Mouse (Mus musculus): ENCODE measurements around the gene Adcy1. TPM values are rescaled to one million over a fixed set of nuclear protein-coding genes. Genes with fewer than 3 reads are reported as not detected.

Gene Adcy1
- polyA plus RNA-seq, 1 experiment from 2014 or later, result 2.2 TPM

- Histone ChIP-seq H3K27ac (ENCODE audit: low read depth, low read length) (no peak overlapping the region), H3K9ac (ENCODE audit: low read length) (no peak overlapping the region), H3K4me1 (ENCODE audit: control insufficient read depth, insufficient read depth, low read length) (peaks cover 5% of the 10 kb centered on the region; the same call in 1 of the 2 replicates), H3K27me3 (ENCODE audit: control insufficient read depth, insufficient read depth, low read length) (peaks cover 6% of the 10 kb centered on the region), H3K4me3 (ENCODE audit: low read depth, low read length) (no peak overlapping the region), H3K36me3 (ENCODE audit: control insufficient read depth, insufficient read depth, low read length) (no peaks in the 10 kb centered on the region), H3K4me2 (no peak overlapping the region), H3K9me3 (ENCODE audit: control insufficient read depth, low read length) (no peaks in the 10 kb centered on the region)
- WGBS, result 88% methylated on average over 4 of the region's 4 CpGs
- no peak for ATAC-seq (ENCODE audit: low FRiP score)
- DNase-seq (ENCODE audit: low spot score, missing footprints), result no peak
These were observed 9.6 kb upstream of the Adcy1 start for GRCm38 (mm10) chr11:7053710-7054109.

GRCm38 (mm10) chr11:7054662-7055265 is 8.5 kb upstream of the Adcy1 start:
- Histone ChIP-seq H3K27me3 (ENCODE audit: control insufficient read depth, insufficient read depth, low read length) (peaks cover 6% of the 10 kb centered on the region), H3K4me1 (ENCODE audit: control insufficient read depth, insufficient read depth, low read length) (peaks cover 5% of the 10 kb centered on the region; the same call in 1 of the 2 replicates)
- WGBS, result 86% methylated on average over 6 of the region's 6 CpGs

GRCm38 (mm10) chr11:7055455-7056017 is 7.8 kb upstream of the Adcy1 start:
- no peak overlapping the region for H3K4me3 ChIP-seq (ENCODE audit: low read depth, low read length)
- ATAC-seq (ENCODE audit: low FRiP score), result peak; percentile 62; the same call in 1 of the 2 replicates
- H3K27me3 ChIP-seq (ENCODE audit: control insufficient read depth, insufficient read depth, low read length), result peaks cover 6% of the 10 kb centered on the region

More at GRCm38 (mm10) chr11:7054662-7055265, 8.5 kb upstream of the Adcy1 start:
- Histone ChIP-seq H3K9ac (ENCODE audit: low read length) (no peak overlapping the region), H3K4me3 (ENCODE audit: low read depth, low read length) (no peak overlapping the region), H3K9me3 (ENCODE audit: control insufficient read depth, low read length) (no peaks in the 10 kb centered on the region), H3K36me3 (ENCODE audit: control insufficient read depth, insufficient read depth, low read length) (no peaks in the 10 kb centered on the region), H3K4me2 (no peak overlapping the region), H3K27ac (ENCODE audit: low read depth, low read length) (no peak overlapping the region)
- DNase-seq (ENCODE audit: low spot score, missing footprints), result no peak
- ATAC-seq (ENCODE audit: low FRiP score), result no peak

GRCm38 (mm10) chr11:7056121-7056520 is 7.2 kb upstream of the Adcy1 start:
- DNase-seq (ENCODE audit: low spot score, missing footprints) (no peak), ATAC-seq (ENCODE audit: low FRiP score) (no peak)
- H3K27me3 ChIP-seq (ENCODE audit: control insufficient read depth, insufficient read depth, low read length), result peaks cover 9% of the 10 kb centered on the region
- peak overlapping the region; percentile 2; the same call in 1 of the 2 replicates for H3K4me2 ChIP-seq
- no peaks in the 10 kb centered on the region for H3K9me3 ChIP-seq (ENCODE audit: control insufficient read depth, low read length)
- 13% methylated on average over 11 of the region's 11 CpGs for WGBS
- no peak overlapping the region for H3K27ac ChIP-seq (ENCODE audit: low read depth, low read length)
- H3K4me3 ChIP-seq (ENCODE audit: low read depth, low read length), result no peak overlapping the region
- H3K36me3 ChIP-seq (ENCODE audit: control insufficient read depth, insufficient read depth, low read length), result no peaks in the 10 kb centered on the region
- H3K9ac ChIP-seq (ENCODE audit: low read length), result no peak overlapping the region
- peaks cover 5% of the 10 kb centered on the region; the same call in 1 of the 2 replicates for H3K4me1 ChIP-seq (ENCODE audit: control insufficient read depth, insufficient read depth, low read length)

More at GRCm38 (mm10) chr11:7055455-7056017, 7.8 kb upstream of the Adcy1 start:
- H3K9me3 ChIP-seq (ENCODE audit: control insufficient read depth, low read length), result no peaks in the 10 kb centered on the region
- no peak overlapping the region for H3K4me2 ChIP-seq
- 18% methylated on average over 14 of the region's 14 CpGs for whole genome bisulfite sequencing
- H3K36me3 ChIP-seq (ENCODE audit: control insufficient read depth, insufficient read depth, low read length), result no peaks in the 10 kb centered on the region
- H3K27ac ChIP-seq (ENCODE audit: low read depth, low read length), result no peak overlapping the region
- no peak for DNase-seq (ENCODE audit: low spot score, missing footprints)
- H3K9ac ChIP-seq (ENCODE audit: low read length), result no peak overlapping the region
- H3K4me1 ChIP-seq (ENCODE audit: control insufficient read depth, insufficient read depth, low read length), result peaks cover 5% of the 10 kb centered on the region; the same call in 1 of the 2 replicates

- no peak for DNase-seq (ENCODE audit: low spot score, missing footprints)
- Histone ChIP-seq H3K27ac (ENCODE audit: low read depth, low read length) (no peak overlapping the region), H3K4me1 (ENCODE audit: control insufficient read depth, insufficient read depth, low read length) (peaks cover 9% of the 10 kb centered on the region; the same call in 1 of the 2 replicates), H3K36me3 (ENCODE audit: control insufficient read depth, insufficient read depth, low read length) (no peaks in the 10 kb centered on the region), H3K4me3 (ENCODE audit: low read depth, low read length) (no peak overlapping the region), H3K9ac (ENCODE audit: low read length) (no peak overlapping the region), H3K27me3 (ENCODE audit: control insufficient read depth, insufficient read depth, low read length) (peaks cover 18% of the 10 kb centered on the region), H3K9me3 (ENCODE audit: control insufficient read depth, low read length) (no peaks in the 10 kb centered on the region), H3K4me2 (no peak overlapping the region)
- no peak for ATAC-seq (ENCODE audit: low FRiP score)
- 77% methylated on average over 7 of the region's 7 CpGs for WGBS
These were observed 5.5 kb upstream of the Adcy1 start for GRCm38 (mm10) chr11:7057781-7058180.

- no peak for DNase-seq (ENCODE audit: low spot score, missing footprints)
- Histone ChIP-seq H3K9me3 (ENCODE audit: control insufficient read depth, low read length) (no peaks in the 10 kb centered on the region), H3K4me1 (ENCODE audit: control insufficient read depth, insufficient read depth, low read length) (peaks cover 16% of the 10 kb centered on the region; the same call in 1 of the 2 replicates), H3K36me3 (ENCODE audit: control insufficient read depth, insufficient read depth, low read length) (no peaks in the 10 kb centered on the region), H3K4me3 (ENCODE audit: low read depth, low read length) (no peak overlapping the region), H3K4me2 (no peak overlapping the region), H3K27ac (ENCODE audit: low read depth, low read length) (no peak overlapping the region), H3K27me3 (ENCODE audit: control insufficient read depth, insufficient read depth, low read length) (peaks cover 33% of the 10 kb centered on the region), H3K9ac (ENCODE audit: low read length) (no peak overlapping the region)
- WGBS, result 39% methylated on average over 6 of the region's 6 CpGs
- ATAC-seq (ENCODE audit: low FRiP score), result no peak
These were observed 1.3 kb upstream of the Adcy1 start for GRCm38 (mm10) chr11:7061961-7062360.

GRCm38 (mm10) chr11:7062566-7062965 is 723 bp upstream of the Adcy1 start:
- Histone ChIP-seq H3K9ac (ENCODE audit: low read length) (peak overlapping the region; percentile 69), H3K4me2 (peak overlapping the region; percentile 78), H3K27ac (ENCODE audit: low read depth, low read length) (no peak overlapping the region), H3K4me3 (ENCODE audit: low read depth, low read length) (peak overlapping the region; percentile 64), H3K4me1 (ENCODE audit: control insufficient read depth, insufficient read depth, low read length) (peaks cover 16% of the 10 kb centered on the region; the same call in 1 of the 2 replicates), H3K27me3 (ENCODE audit: control insufficient read depth, insufficient read depth, low read length) (peaks cover 31% of the 10 kb centered on the region), H3K36me3 (ENCODE audit: control insufficient read depth, insufficient read depth, low read length) (no peaks in the 10 kb centered on the region), H3K9me3 (ENCODE audit: control insufficient read depth, low read length) (no peaks in the 10 kb centered on the region)
- WGBS, result 5% methylated on average over 10 of the region's 10 CpGs
- DNase-seq (ENCODE audit: low spot score, missing footprints), result no peak
- 0 out of 2 replicates have a peak, but pooled peaks have one; percentile 1 for ATAC-seq (ENCODE audit: low FRiP score)

- Histone ChIP-seq H3K27ac (ENCODE audit: low read depth, low read length) (no peak overlapping the region), H3K4me1 (ENCODE audit: control insufficient read depth, insufficient read depth, low read length) (peaks cover 16% of the 10 kb centered on the region; the same call in 1 of the 2 replicates), H3K4me3 (ENCODE audit: low read depth, low read length) (peak overlapping the region; percentile 64), H3K36me3 (ENCODE audit: control insufficient read depth, insufficient read depth, low read length) (no peaks in the 10 kb centered on the region), H3K9ac (ENCODE audit: low read length) (peak overlapping the region; percentile 70), H3K27me3 (ENCODE audit: control insufficient read depth, insufficient read depth, low read length) (peaks cover 31% of the 10 kb centered on the region), H3K9me3 (ENCODE audit: control insufficient read depth, low read length) (no peaks in the 10 kb centered on the region), H3K4me2 (peak overlapping the region; percentile 91)
- ATAC-seq (ENCODE audit: low FRiP score) (peak; percentile 80), DNase-seq (ENCODE audit: low spot score, missing footprints) (peak; percentile 95)
- under 1% methylated on average over 44 of the region's 53 CpGs for WGBS
These were observed 485 bp downstream of the Adcy1 start for GRCm38 (mm10) chr11:7063681-7064267.
